Mouse (Mus musculus): Measurements from ENCODE around the gene Dynlt3. TPM values are rescaled to one million over a fixed set of nuclear protein-coding genes. Genes with fewer than 3 reads are reported as not detected.

The Dynlt3 gene
- polyA plus RNA-seq (2012): 2.2 and 2.3 TPM in 2 replicates

GRCm38 (mm10) chrX:9662391-9663111, at the start of gene Dynlt3:
Gene Dynlt3 (minus strand): TSS chrX:9663003.

Other genes with a start within 250 kb of the Dynlt3 start
- 3.9 and 6.3 TPM in 2 replicates for gene Cybb, start 175.2 kb downstream of the Dynlt3 start, polyA plus RNA-seq (2012)
- gene H2al1o, start 90.6 kb downstream of the Dynlt3 start, polyA plus RNA-seq (2012): not detected in 2 replicates
- not detected in 2 replicates for gene Hypm, start 183.9 kb upstream of the Dynlt3 start, polyA plus RNA-seq (2012)
- not detected in 2 replicates for gene H2al3, start 186.7 kb upstream of the Dynlt3 start, polyA plus RNA-seq (2012)
- gene Sytl5, start 222.6 kb upstream of the Dynlt3 start, polyA plus RNA-seq (2012): not detected in 2 replicates

Measured in megakaryocyte-erythroid progenitor cell, adult 5 weeks (primary cell).